Mouse (Mus musculus): ENCODE measurements around the gene Tctn1.

DNA sequence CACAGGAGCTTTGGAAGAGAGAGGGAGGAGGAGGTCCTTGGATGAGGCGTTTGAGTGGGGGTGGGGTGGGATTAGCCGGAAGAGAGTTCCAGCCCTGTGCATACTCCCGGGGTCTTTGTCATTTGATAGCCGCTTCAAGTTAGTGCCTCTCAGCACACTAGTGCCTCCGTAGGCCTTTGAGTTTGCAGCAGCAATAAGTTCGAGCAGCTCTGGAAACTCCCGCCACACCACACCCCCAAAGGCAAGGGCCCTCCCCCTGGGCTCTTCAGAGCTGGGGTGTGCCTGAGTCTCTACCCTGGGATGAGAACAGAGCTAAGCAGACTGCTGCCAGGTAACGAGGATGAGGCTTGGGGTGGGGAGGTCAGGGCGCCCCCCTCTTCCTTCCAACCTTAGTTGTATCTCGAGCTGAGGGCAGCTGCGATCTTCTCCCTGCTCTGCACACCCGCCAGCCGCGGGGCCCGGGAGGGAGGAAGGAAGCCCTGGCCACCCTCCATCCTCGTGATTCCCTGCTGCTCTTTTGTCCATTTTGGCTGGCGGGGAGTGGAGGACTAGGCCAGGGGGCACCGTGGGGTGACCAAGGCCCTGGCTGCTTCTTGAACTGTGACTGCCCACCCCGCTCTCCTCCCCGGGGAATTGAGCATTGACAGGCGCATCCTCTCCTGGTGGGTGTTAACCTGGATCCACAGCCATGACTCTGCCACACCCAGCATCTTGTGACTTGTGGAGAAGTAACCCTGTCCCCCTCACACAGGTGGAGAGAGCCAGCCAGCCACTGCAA is 54.5 kb downstream of the Tctn1 start:
- TF ChIP-seq CTCF (IDR thresholded peaks at IDR 0.05; ENCODE audit: low read depth) (no peak), EP300 (IDR thresholded peaks at IDR 0.05; ENCODE audit: low read depth) (no peak)
